Mouse (Mus musculus) bone marrow macrophage, adult 2 months (primary cell): ENCODE results near the gene Car2. TPM values are rescaled to one million over a fixed set of nuclear protein-coding genes. Genes with fewer than 3 reads are reported as not detected.

Experiments
- H3K27ac ChIP-seq: 2 replicates; pipeline ENCODE4 v1.5.1; 2012; ENCODE audit warnings: low read depth, low read length; ENCODE audit not compliant: insufficient read depth
- H3K4me1 ChIP-seq: 2 replicates; pipeline ENCODE4 v1.6.1; 2012; ENCODE audit warnings: low read length; ENCODE audit not compliant: control insufficient read depth, insufficient read depth
- H3K4me3 ChIP-seq: 2 replicates; pipeline ENCODE4 v1.5.1; 2012; ENCODE audit warnings: mild to moderate bottlenecking, low read length, moderate library complexity; ENCODE audit not compliant: insufficient read depth
- CTCF ChIP-seq: IDR thresholded peaks from 2 replicates; pipeline ENCODE4 v1.5.1; 2012; ENCODE audit warnings: low read depth, mild to moderate bottlenecking, low read length, moderate library complexity
- POLR2A ChIP-seq: IDR thresholded peaks from 2 replicates; pipeline ENCODE4 v1.6.1; 2012; ENCODE audit warnings: mild to moderate bottlenecking, low read depth, low read length, borderline replicate concordance
- polyA plus RNA-seq: library from polyadenylated mRNA; stranded (reverse); fragments of >200 nt; gene quantifications from 2 replicates; pipeline ENCODE4 v1.2.4, GENCODE M21; 2012; ENCODE audit not compliant: missing spikeins, insufficient read depth, insufficient read length

Car2 gene
- not detected in 2 replicates for polyA plus RNA-seq

- Histone ChIP-seq H3K4me3 (peak within 1 kb of the TSS; percentile 67), H3K4me1 (peaks cover 3% of the 10 kb centered on the region; the same call in 1 of the 2 replicates)
Measured at GRCm38 (mm10) chr3:14886102-14887098, at the start of gene Car2. Gene Car2, plus strand, starts transcription at chr3:14886273.

GRCm38 (mm10) chr3:14838936-14839335 lies 47.1 kb upstream of the Car2 start:
- Histone ChIP-seq H3K4me3 (no peak overlapping the region), H3K27ac (no peak overlapping the region), H3K4me1 (no peaks in the 10 kb centered on the region)
- no peak for TF ChIP-seq POLR2A
- no peak for TF ChIP-seq CTCF

More at GRCm38 (mm10) chr3:14886102-14887098, at the start of gene Car2:
- TF ChIP-seq POLR2A (no peak), CTCF (peak; percentile 45)
- H3K27ac ChIP-seq, result no peak within 1 kb of the TSS

- Histone ChIP-seq H3K4me3 (no peak overlapping the region), H3K4me1 (no peaks in the 10 kb centered on the region), H3K27ac (no peak overlapping the region)
- no peak for TF ChIP-seq CTCF
- TF ChIP-seq POLR2A, result no peak
Measured at GRCm38 (mm10) chr3:14839466-14840118, 46.5 kb upstream of the Car2 start.

- TF ChIP-seq CTCF (no peak), POLR2A (no peak)
- Histone ChIP-seq H3K4me3 (no peak overlapping the region), H3K4me1 (no peaks in the 10 kb centered on the region), H3K27ac (no peak overlapping the region)
Measured at GRCm38 (mm10) chr3:14848587-14849254, 37.4 kb upstream of the Car2 start.

- H3K27ac ChIP-seq, result no peak overlapping the region
- TF ChIP-seq POLR2A, result no peak
- TF ChIP-seq CTCF, result no peak
- H3K4me3 ChIP-seq, result no peak overlapping the region
- no peaks in the 10 kb centered on the region for H3K4me1 ChIP-seq
Measured at GRCm38 (mm10) chr3:14853966-14854365, 32.1 kb upstream of the Car2 start.

GRCm38 (mm10) chr3:14854446-14854845 lies 31.6 kb upstream of the Car2 start:
- TF ChIP-seq POLR2A (no peak), CTCF (no peak)
- no peak overlapping the region for H3K27ac ChIP-seq
- no peaks in the 10 kb centered on the region for H3K4me1 ChIP-seq
- no peak overlapping the region for H3K4me3 ChIP-seq

- TF ChIP-seq POLR2A (no peak), CTCF (no peak)
- Histone ChIP-seq H3K4me3 (no peak overlapping the region), H3K4me1 (no peaks in the 10 kb centered on the region), H3K27ac (no peak overlapping the region)
Measured at GRCm38 (mm10) chr3:14857874-14858273, 28.2 kb upstream of the Car2 start.

- H3K27ac ChIP-seq, result no peak overlapping the region
Measured at GRCm38 (mm10) chr3:14860291-14860690, 25.8 kb upstream of the Car2 start.

GRCm38 (mm10) chr3:14861165-14861564 lies 24.9 kb upstream of the Car2 start:
- H3K27ac ChIP-seq, result no peak overlapping the region
- H3K4me1 ChIP-seq, result no peaks in the 10 kb centered on the region
- H3K4me3 ChIP-seq, result no peak overlapping the region
- no peak for TF ChIP-seq POLR2A
- TF ChIP-seq CTCF, result no peak

More at GRCm38 (mm10) chr3:14860291-14860690, 25.8 kb upstream of the Car2 start:
- TF ChIP-seq CTCF (no peak), POLR2A (no peak)
- H3K4me3 ChIP-seq, result no peak overlapping the region
- H3K4me1 ChIP-seq, result no peaks in the 10 kb centered on the region
